Mouse (Mus musculus) layer of hippocampus, adult 2 months (tissue): Measurements from ENCODE around the gene Pou6f1. TPM values are rescaled to one million over a fixed set of nuclear protein-coding genes. Genes with fewer than 3 reads are reported as not detected.
"Not testable (repeated sequence)": the region's sequence is repeated elsewhere in the genome, so short reads cannot be mapped to it uniquely, and the experiment has no call there.

Source experiments
- DNase-seq, 2 experiments: peaks; one replicate each; pipeline ENCODE4 v3.0.0; 2022; ENCODE audit warnings: low spot score in 2 of 2
- H3K27ac ChIP-seq: fragments of 200-600 bp; 2 replicates; pipeline ENCODE4 v1.8.1; 2022
- H3K4me3 ChIP-seq: fragments of 200-600 bp; 2 replicates; pipeline ENCODE4 v1.8.1; 2022; ENCODE audit warnings: mild to moderate bottlenecking
- CTCF ChIP-seq: fragments of 200-600 bp; conservative IDR thresholded peaks from 2 replicates; pipeline ENCODE4 v1.8.1; 2022; ENCODE audit warnings: antibody characterized with exemption, mild to moderate bottlenecking, moderate library complexity
- microRNA-seq, 2 experiments: library from miRNA; unstranded; fragments of <30 nt; microRNA quantifications; one replicate each; pipeline ENCODE4 v1.2.0; 2021
- total RNA-seq, 2 experiments: library from RNA; stranded (reverse); gene quantifications; 2 replicates each; pipeline ENCODE4 v1.2.3; 2021

Pou6f1 gene
- total RNA-seq, 2 experiments from 2014 or later = 106 to 107 TPM

DNA sequence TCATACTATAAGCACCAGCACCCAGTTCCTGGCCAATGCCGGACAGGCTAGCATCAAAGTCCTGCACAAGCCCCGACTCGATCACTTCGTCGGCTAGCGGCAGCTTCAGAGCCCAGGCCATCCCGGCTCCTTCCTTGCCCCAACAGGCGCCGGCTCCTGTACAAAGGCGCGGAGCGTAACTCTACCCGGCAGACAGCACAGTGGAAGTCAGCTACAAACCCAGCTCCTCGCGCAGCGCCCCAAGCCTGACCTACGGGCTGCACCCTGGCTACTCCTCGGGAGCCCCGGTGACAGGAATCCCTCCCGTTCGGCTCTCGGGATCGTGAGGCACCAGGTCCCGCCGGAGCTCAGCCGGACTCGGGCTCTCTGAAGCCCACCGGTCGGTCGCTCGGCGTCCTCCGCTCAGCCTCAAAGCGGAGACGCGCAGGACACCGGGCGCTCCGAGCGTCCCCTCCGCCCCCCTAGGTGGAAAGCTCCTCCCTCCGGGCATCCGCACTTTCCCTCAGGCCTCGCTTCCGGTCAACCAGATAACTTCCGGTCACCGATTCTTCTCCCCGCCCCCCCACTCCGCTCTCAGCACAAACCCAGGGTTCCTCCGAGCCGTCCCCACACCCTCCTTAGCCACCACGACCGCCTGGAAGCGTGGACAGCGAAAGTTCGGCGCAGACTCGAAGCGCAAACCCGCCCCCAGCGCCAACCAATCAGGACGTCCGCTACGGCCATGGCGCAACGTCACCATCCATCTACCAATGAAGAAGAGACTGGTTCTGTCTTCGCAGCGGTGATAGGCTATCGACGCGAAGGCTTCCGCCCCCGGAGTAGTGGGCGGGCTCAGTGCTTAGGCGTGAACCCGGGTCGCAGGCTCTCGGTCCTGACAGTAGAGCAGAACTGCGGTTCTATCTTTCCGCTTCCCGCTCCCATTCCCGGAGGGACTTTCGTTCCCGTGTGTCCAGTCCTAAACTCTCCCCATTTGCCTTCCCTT lies 48.2 kb downstream of the Pou6f1 start, which contains the start of gene Tfcp2:
Gene Tfcp2, minus strand, starts transcription at position 683 of the 982 bp plus-strand sequence.
- DNase-seq = peak; percentile 99
- peak within 1 kb of the TSS; percentile 89 for H3K27ac ChIP-seq
- H3K4me3 ChIP-seq = peak within 1 kb of the TSS; percentile 99
- no peak for TF ChIP-seq CTCF

DNA sequence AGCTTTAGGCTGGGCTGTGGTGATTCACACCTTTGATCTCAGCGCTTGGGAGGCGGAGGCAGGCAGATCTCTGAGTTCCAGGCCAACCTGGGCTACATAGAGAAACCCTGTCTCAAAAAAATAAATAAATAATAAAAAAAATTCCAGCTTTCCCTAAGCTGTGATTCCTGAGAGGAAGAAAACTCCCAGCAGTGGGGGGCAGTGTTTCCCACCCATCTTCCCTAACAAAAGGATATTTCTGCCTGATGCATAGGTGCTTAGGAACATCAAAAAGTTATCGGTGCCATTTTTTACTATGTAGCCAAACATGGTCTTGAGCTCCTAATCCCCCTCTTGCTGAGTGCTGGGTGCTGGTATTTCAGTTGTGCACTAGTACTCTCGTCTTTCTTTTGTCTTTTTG lies 49.5 kb downstream of the Pou6f1 start:
- no peak overlapping the region for H3K27ac ChIP-seq
- DNase-seq = no peak
- peak; percentile 55 for TF ChIP-seq CTCF
- H3K4me3 ChIP-seq = no peak overlapping the region

DNA sequence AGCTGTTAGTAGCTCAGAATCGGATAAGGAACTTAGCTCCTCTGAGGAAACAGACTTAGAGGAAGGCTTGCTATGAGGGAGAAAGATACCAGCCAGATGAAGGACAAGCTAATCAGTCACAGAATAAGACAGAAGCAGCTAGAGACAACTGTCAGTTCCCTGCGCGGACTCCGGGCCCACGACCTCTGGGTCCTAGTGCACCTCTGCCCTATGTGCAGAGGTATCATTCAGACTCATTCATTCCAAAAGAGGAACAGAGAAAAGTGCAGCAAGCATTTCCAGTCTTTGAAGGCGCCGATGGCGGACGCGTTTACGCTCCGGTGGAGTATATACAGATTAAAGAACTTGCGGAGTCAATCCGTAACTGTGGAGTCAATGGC lies 56.1 kb downstream of the Pou6f1 start:
- not testable (repeated sequence) for DNase-seq, H3K27ac ChIP-seq, H3K4me3 ChIP-seq

DNA sequence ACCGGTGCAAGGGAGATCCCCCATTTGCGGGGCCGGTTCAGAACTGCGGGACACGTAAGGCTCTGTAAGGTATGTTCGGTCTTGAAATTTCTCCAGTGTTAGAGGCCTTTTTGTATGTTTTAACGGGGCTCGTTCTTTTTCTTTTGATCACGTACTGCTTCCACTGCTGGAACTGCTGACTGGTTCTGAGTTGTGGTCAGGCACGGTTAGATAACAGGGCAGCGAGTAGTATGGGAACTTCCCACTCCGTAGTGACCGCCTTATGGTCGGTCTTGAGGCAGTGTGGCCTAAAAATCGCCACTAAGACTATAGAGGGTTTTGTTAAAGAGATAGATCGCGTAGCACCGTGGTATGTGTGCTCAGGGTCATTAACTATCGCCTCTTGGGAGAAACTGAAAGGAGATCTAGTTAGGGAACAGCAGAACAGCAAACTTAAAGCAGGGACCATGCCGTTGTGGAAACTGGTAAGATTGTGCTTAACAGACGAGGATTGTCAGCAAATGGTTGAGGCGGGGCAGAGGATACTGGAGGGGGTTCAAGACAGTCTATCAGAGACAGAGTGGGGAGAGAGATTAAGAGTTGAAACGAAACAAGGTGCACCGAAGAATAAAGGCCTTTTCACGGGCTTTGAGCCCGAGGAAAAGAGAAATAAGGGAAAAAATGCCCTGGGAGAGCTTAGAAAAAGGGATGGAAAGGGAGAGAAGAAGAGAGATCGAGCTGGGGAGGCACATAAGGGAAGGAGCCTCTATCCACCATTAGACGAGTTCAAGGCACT lies 56.7 kb downstream of the Pou6f1 start:
- not testable (repeated sequence) for H3K27ac ChIP-seq, H3K4me3 ChIP-seq, DNase-seq

DNA sequence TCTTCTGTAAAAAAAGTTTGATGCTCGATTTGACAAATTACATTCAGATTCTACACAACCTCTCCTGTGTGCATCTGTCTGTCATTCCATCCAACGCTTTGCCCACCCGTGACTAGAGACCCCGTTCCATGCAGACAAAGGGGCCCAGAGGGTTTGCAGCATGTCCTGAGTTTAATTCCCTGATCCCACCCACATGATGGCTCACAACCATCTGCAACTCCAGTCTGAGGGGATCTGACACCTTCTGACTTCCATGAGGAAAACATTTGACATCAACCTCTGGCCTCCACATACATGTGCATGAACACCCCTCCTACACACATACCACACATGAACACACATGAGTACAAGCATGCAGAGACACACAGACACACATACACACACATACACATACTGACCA lies 58.4 kb downstream of the Pou6f1 start:
- H3K27ac ChIP-seq = no peak overlapping the region
- no peak overlapping the region for H3K4me3 ChIP-seq
- DNase-seq = no peak
- TF ChIP-seq CTCF = no peak

DNA sequence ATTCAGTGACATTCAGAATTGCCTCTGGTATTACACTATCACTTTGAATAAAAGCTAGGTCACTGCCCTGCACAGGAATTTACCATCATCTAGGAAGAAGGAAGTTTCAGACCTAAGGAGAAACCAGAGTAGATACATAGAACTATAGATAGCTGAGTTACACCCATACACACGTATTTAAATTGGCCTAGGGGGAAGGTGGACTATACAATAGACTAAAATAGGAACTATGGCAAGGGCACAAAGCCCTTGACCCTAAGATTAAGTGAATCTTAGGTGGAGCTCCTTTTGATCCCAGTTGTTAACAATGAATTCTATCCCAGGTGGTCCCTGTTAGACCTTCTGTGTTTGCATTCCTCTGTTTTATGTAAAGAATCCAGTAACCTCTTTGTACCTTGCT lies 58.8 kb downstream of the Pou6f1 start:
- not testable (repeated sequence) for H3K27ac ChIP-seq, DNase-seq, H3K4me3 ChIP-seq

DNA sequence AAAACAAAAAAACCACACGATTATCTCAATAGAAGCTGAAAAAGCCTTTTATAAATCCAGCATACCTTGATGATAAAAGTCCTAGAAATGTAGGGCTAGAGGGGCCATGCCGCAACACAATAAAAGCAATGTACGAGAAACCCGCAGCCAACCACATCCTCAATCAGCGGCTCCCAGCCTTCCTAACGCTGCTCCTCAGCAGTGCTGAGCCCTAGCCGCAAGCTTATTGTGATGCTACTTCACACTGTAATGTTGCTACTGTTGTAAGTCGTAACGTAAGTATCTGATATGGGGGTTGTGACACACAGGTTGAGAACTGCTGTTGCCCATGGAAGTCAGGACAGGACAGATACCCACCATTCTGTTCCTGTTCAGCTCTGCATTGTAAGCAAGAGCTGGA lies 60.4 kb downstream of the Pou6f1 start:
- no peak overlapping the region for H3K27ac ChIP-seq
- TF ChIP-seq CTCF = no peak
- DNase-seq = no peak

DNA sequence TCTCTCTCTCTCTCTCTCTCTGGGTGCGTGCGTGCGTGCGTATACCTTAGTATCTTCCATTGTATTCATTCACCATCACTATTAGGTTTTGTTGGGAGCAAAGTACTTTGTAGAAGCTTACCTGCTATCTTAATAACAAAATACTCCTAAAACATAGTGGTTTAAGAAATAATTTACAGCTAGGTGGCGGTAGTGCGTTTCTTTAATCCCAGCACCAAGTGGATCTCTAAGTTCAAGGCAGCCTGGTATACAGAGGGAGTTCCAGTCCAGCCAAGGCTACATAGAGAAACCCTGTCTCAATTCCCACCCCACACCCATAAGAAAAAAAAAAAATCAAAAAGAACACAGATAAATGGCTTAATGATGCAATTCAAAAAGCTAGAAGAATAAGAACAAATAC lies 61.9 kb downstream of the Pou6f1 start:
- no peak overlapping the region for H3K27ac ChIP-seq
- peak in 1 of 2 experiments; percentile 18 for DNase-seq
- H3K4me3 ChIP-seq = no peak overlapping the region
- TF ChIP-seq CTCF = peak; percentile 68

More for the DNA sequence above, 60.4 kb downstream of the Pou6f1 start:
- H3K4me3 ChIP-seq = no peak overlapping the region

DNA sequence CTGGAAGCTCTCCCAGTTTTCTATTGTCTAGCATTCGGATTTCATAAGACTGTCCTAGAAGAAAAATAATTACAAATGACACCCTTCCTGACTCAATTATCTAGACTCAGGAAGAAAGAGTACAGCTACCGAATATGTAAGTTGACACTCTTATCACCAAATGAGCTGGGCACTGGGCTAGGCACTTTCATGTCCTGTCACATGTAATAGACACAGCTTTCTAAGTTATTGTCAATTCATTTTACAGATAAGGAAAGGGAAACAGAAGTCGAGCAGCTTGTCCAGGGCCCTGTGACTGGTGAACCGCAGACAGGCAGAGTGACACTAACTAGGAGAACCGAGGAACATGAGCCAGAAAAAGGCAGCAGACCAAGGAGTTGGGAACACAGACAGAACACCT lies 71.9 kb downstream of the Pou6f1 start:
- Histone ChIP-seq H3K27ac (no peak overlapping the region), H3K4me3 (no peak overlapping the region)
- TF ChIP-seq CTCF = no peak
- no peak for DNase-seq

DNA sequence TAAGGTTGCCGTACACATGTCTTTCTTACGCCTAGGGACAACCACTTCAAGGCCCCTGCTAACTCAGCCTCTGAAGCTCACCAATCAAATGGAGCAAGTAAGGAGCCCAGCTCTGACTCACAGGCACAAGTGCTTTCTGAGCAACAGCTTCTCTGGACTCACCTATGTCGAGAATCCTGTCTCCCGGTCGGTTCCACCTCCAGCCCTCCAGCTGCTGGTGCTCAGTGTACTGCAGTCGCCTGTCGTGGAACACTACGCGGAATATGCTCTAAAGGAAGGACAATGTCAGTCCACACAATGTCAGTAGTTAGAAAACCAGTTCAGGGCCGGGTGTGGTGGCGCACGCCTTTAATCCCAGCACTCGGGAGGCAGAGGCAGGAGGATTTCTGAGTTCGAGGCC lies 74.4 kb downstream of the Pou6f1 start:
- no peak for TF ChIP-seq CTCF
- no peak overlapping the region for H3K27ac ChIP-seq
- no peak overlapping the region for H3K4me3 ChIP-seq
- DNase-seq = no peak

Small RNA genes lying within 50 kb of the gene (microRNA-seq; reads per million reads assigned to microRNA genes)
- gene Mir6961 = 0 reads per million in 2 experiments

Other genes starting within 250 kb of the Pou6f1 start
- not detected for gene Methig1, start 246.8 kb downstream of the Pou6f1 start, total RNA-seq
- under 1 TPM in 1 of 2 experiments, not detected in 1; 0.72 TPM for gene Mettl7a2, start 246.8 kb downstream of the Pou6f1 start, total RNA-seq
- gene Higd1c, start 235.4 kb downstream of the Pou6f1 start, total RNA-seq = not detected
- gene Gm5475, start 177.8 kb downstream of the Pou6f1 start, total RNA-seq = not detected
- gene Slc11a2, start 174.9 kb downstream of the Pou6f1 start, total RNA-seq = 10 to 100 TPM; 62.0 to 67.5 TPM
- 10 to 100 TPM; 57.1 to 62.9 TPM for gene Letmd1, start 131.0 kb downstream of the Pou6f1 start, total RNA-seq
- 10 to 100 TPM; 23.3 to 23.9 TPM for gene Csrnp2, start 104.5 kb downstream of the Pou6f1 start, total RNA-seq
- 10 to 100 TPM; 29.3 to 31.0 TPM for gene Tfcp2, start 48.0 kb downstream of the Pou6f1 start, total RNA-seq
- gene Dazap2, start 15.4 kb upstream of the Pou6f1 start, total RNA-seq = 100 to 1,000 TPM; 112 to 113 TPM
- gene Smagp, start 37.0 kb upstream of the Pou6f1 start, total RNA-seq = 1 to 10 TPM; 1.1 to 1.7 TPM
- gene Bin2, start 69.6 kb upstream of the Pou6f1 start, total RNA-seq = 1 to 10 TPM; 5.3 to 5.6 TPM
- 1 to 10 TPM; 1.3 TPM for gene Cela1, start 87.9 kb upstream of the Pou6f1 start, total RNA-seq
- gene Galnt6, start 129.4 kb upstream of the Pou6f1 start, total RNA-seq = 1 to 10 TPM; 5.6 to 7.0 TPM
- 10 to 100 TPM; 77.4 to 94.2 TPM for gene Slc4a8, start 161.8 kb upstream of the Pou6f1 start, total RNA-seq